Mouse (Mus musculus): Measurements from ENCODE around the gene Trim46.

The Trim46 gene

GRCm38 (mm10) chr3:89209731-89210130, 36.4 kb downstream of the Trim46 start:
- DNase-seq (ENCODE audit: low spot score in 2 of 2), result no peak

GRCm38 (mm10) chr3:89208736-89209135, 37.4 kb downstream of the Trim46 start:
- DNase-seq (ENCODE audit: low spot score in 2 of 2), result no peak

- no peak for DNase-seq (ENCODE audit: low spot score in 2 of 2)
Measured at GRCm38 (mm10) chr3:89208075-89208657, 37.9 kb downstream of the Trim46 start.

GRCm38 (mm10) chr3:89206695-89207094, 39.4 kb downstream of the Trim46 start:
- no peak for DNase-seq (ENCODE audit: low spot score in 2 of 2)

- no peak for DNase-seq (ENCODE audit: low spot score in 2 of 2)
Measured at GRCm38 (mm10) chr3:89206079-89206478, 40.0 kb downstream of the Trim46 start.

GRCm38 (mm10) chr3:89203142-89203514, 43.0 kb downstream of the Trim46 start:
- no peak for DNase-seq (ENCODE audit: low spot score in 2 of 2)

GRCm38 (mm10) chr3:89202253-89203141, 43.6 kb downstream of the Trim46 start, which contains the start of gene Gba:
Gene Gba, plus strand, starts transcription at chr3:89202928.
- peak; percentile 72 to 87 for DNase-seq (ENCODE audit: low spot score in 2 of 2)

- no peak for DNase-seq (ENCODE audit: low spot score in 2 of 2)
Measured at GRCm38 (mm10) chr3:89199839-89200238, 46.3 kb downstream of the Trim46 start.

- DNase-seq (ENCODE audit: low spot score in 2 of 2), result peak; percentile 90
Measured at GRCm38 (mm10) chr3:89195979-89196877, 49.9 kb downstream of the Trim46 start.

- DNase-seq (ENCODE audit: low spot score in 2 of 2), result no peak
Measured at GRCm38 (mm10) chr3:89193853-89194252, 52.3 kb downstream of the Trim46 start.

GRCm38 (mm10) chr3:89193351-89193750, 52.8 kb downstream of the Trim46 start:
- DNase-seq (ENCODE audit: low spot score in 2 of 2), result no peak

- no peak for DNase-seq (ENCODE audit: low spot score in 2 of 2)
Measured at GRCm38 (mm10) chr3:89190436-89190835, 55.7 kb downstream of the Trim46 start.

GRCm38 (mm10) chr3:89188478-89188875, 57.6 kb downstream of the Trim46 start:
- DNase-seq (ENCODE audit: low spot score in 2 of 2), result no peak

GRCm38 (mm10) chr3:89187690-89188477, 58.2 kb downstream of the Trim46 start:
- DNase-seq (ENCODE audit: low spot score in 2 of 2), result no peak

- DNase-seq (ENCODE audit: low spot score in 2 of 2), result no peak
Measured at GRCm38 (mm10) chr3:89187197-89187596, 58.9 kb downstream of the Trim46 start.

Data from heart, adult 9 months (tissue).